Mouse (Mus musculus) kidney, embryonic 14.5 days (tissue): ENCODE data around the gene Azin2. TPM values are rescaled to one million over a fixed set of nuclear protein-coding genes. Genes with fewer than 3 reads are reported as not detected.

Experiments
- ATAC-seq: fragments of 200-750 bp; cut with Nextera tagmentation; 2 replicates; pipeline ENCODE4 v1.8.0; 2017; ENCODE audit warnings: moderate number of reproducible peaks, mild to moderate bottlenecking, moderate TSS enrichment, moderate library complexity; ENCODE audit not compliant: low FRiP score, low TSS enrichment
- H3K27ac ChIP-seq: fragments of 300-500 bp; sonication (generic); 2 replicates; pipeline ENCODE4 v1.5.1; 2014; ENCODE audit warnings: low read depth, mild to moderate bottlenecking, low read length, moderate library complexity, mixed read lengths
- H3K27me3 ChIP-seq: fragments of 300-500 bp; sonication (generic); 2 replicates; pipeline ENCODE4 v1.6.1; 2014; ENCODE audit warnings: mild to moderate bottlenecking, low read length; ENCODE audit not compliant: control insufficient read depth, insufficient read depth
- H3K36me3 ChIP-seq: fragments of 300-500 bp; sonication (generic); 2 replicates; pipeline ENCODE4 v1.6.1; 2014; ENCODE audit warnings: low read length, mixed read lengths; ENCODE audit not compliant: control insufficient read depth, insufficient read depth
- H3K4me1 ChIP-seq: fragments of 300-500 bp; sonication (generic); 2 replicates; pipeline ENCODE4 v1.6.1; 2014; ENCODE audit warnings: low read length, mixed read lengths; ENCODE audit not compliant: control insufficient read depth, insufficient read depth
- H3K4me2 ChIP-seq: fragments of 300-500 bp; sonication (generic); replicated peaks from 2 replicates; pipeline ENCODE4 v1.6.1; 2014; ENCODE audit warnings: low read depth, mild to moderate bottlenecking, low read length
- H3K4me3 ChIP-seq: fragments of 300-500 bp; sonication (generic); 2 replicates; pipeline ENCODE4 v1.5.1; 2014; ENCODE audit warnings: mild to moderate bottlenecking, low read length
- H3K9ac ChIP-seq: fragments of 300-500 bp; sonication (generic); 2 replicates; pipeline ENCODE4 v1.6.1; 2014; ENCODE audit warnings: low read depth, mild to moderate bottlenecking, low read length, moderate library complexity
- H3K9me3 ChIP-seq: fragments of 300-500 bp; sonication (generic); 2 replicates; pipeline ENCODE4 v1.6.1; 2016; ENCODE audit warnings: low read length; ENCODE audit not compliant: control insufficient read depth
- WGBS: fragments of 180-500 bp; shearing (Covaris S2); extraction: QIAGEN DNeasy Blood & Tissue Kit; methylation state at CpG from one replicate; pipeline ENCODE4 v1.1.7; 2014; 5-methylcytosine and 5-hydroxymethylcytosine counted together
- polyA plus RNA-seq: library from polyadenylated mRNA; unstranded; fragments of >200 nt; fragmentation: Nextera tagmentation; extraction: Ambion mirVana; gene quantifications from 2 replicates; pipeline ENCODE4 v1.2.1, GENCODE M21; 2014

Azin2 gene
- polyA plus RNA-seq, 1 experiment from 2014 or later, result 17.0 TPM

DNA sequence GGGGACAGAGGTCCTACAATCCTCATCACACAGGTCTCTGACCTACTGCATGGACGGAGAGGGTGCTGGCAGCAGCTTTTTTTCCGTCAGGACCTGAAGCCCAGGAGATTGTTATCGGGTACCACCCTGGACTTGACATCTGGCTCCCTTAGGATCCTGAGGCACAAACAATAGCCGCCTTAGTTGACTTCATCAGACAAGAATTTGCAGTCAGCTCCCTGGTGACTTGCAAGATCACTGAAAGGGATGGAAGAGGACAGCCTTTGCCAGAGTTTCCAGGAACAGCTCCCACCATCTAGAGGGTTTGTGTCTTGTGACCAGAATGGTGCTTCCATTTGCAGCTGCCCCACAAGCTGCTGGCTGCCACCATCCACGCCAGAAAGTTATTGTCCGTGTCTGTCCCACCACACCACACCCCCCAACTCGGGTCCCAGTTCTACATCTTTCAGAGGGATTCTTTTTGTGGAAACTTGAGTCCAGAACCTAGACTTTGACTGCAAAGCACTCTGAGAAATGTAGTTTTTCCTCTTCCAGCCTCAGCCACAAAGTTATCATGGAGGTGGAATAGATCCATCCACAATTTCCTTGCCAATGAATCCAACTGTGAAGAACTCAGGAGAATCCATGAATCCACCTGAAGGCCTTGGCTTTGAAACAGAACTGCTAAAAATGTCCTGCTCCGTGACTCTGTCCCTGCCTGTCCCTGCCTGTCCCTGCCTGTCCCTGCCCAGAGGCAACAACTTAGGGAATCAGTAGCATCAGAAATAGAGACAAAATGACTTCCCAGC, 51.8 kb downstream of the Azin2 start:
- 85% methylated on average over 8 of the region's 8 CpGs for WGBS
- no peak overlapping the region for H3K9ac ChIP-seq
- H3K27ac ChIP-seq, result no peak overlapping the region
- H3K36me3 ChIP-seq, result peaks cover 14% of the 10 kb centered on the region
- peaks cover 9% of the 10 kb centered on the region for H3K4me1 ChIP-seq
- no peak overlapping the region for H3K4me2 ChIP-seq
- no peaks in the 10 kb centered on the region for H3K9me3 ChIP-seq
- no peak for ATAC-seq
- no peak overlapping the region for H3K4me3 ChIP-seq
- no peaks in the 10 kb centered on the region for H3K27me3 ChIP-seq

DNA sequence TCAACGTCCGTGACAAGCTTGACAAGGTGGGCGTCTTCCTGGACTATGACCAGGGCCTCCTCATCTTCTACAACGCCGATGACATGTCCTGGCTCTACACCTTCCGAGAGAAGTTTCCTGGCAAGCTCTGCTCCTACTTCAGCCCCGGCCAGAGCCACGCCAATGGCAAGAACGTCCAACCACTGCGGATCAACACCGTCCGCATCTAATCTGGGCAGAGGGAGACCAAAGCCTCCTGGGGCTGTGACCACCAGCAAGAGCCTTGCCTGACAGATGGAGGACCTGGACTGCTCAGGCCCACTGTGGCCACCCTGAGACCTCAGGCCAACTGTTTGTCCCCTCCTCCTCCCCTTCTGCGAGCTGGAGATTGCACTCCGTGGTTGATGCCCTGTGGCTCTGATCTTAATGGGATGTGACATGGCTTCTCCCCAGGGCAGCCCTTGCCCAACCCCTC, 52.8 kb downstream of the Azin2 start:
- H3K4me3 ChIP-seq, result no peak overlapping the region
- 86% methylated on average over 14 of the region's 14 CpGs for WGBS
- H3K4me2 ChIP-seq, result no peak overlapping the region
- no peaks in the 10 kb centered on the region for H3K27me3 ChIP-seq
- H3K9me3 ChIP-seq, result no peaks in the 10 kb centered on the region
- ATAC-seq, result no peak
- H3K9ac ChIP-seq, result no peak overlapping the region
- peaks cover 19% of the 10 kb centered on the region for H3K4me1 ChIP-seq
- H3K27ac ChIP-seq, result no peak overlapping the region
- peaks cover 14% of the 10 kb centered on the region for H3K36me3 ChIP-seq

DNA sequence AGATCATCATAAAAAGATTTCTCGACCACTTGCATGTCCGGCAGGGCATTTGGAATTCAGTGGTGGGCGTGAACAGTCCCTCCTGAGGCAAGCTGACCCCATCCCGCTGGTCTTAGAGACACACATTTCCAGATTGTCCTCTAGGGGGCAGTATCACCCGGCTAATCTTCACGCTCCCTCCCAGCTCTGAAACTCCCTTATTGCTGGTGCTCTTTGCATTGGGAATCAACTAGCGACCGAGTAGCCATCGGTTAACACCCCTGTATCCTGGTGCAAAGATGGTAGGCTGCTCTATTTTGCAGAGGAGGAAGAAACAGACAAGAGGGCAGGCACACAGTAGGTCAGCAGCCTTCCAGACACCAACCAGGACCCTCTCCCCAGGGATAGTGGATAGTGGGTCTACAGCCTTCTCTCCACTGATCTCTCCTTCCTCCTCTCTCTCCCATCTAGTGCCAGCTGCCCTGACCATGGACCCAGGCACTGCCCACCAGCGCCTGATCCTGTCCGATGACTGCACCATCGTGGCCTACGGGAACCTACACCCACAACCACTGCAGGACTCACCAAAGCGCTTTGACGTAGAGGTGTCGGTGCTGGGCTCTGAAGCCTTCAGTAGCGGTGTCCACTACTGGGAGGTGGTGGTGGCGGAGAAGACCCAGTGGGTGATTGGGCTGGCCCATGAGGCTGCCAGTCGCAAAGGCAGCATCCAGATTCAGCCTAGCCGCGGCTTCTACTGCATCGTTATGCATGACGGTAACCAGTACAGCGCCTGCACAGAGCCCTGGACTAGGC, 53.5 kb downstream of the Azin2 start:
- Histone ChIP-seq H3K9me3 (no peaks in the 10 kb centered on the region), H3K36me3 (peaks cover 14% of the 10 kb centered on the region), H3K4me1 (peaks cover 25% of the 10 kb centered on the region), H3K27ac (no peak overlapping the region), H3K4me3 (no peak overlapping the region), H3K27me3 (no peaks in the 10 kb centered on the region), H3K9ac (no peak overlapping the region), H3K4me2 (no peak overlapping the region)
- 64% methylated on average over 24 of the region's 24 CpGs for WGBS
- no peak for ATAC-seq

DNA sequence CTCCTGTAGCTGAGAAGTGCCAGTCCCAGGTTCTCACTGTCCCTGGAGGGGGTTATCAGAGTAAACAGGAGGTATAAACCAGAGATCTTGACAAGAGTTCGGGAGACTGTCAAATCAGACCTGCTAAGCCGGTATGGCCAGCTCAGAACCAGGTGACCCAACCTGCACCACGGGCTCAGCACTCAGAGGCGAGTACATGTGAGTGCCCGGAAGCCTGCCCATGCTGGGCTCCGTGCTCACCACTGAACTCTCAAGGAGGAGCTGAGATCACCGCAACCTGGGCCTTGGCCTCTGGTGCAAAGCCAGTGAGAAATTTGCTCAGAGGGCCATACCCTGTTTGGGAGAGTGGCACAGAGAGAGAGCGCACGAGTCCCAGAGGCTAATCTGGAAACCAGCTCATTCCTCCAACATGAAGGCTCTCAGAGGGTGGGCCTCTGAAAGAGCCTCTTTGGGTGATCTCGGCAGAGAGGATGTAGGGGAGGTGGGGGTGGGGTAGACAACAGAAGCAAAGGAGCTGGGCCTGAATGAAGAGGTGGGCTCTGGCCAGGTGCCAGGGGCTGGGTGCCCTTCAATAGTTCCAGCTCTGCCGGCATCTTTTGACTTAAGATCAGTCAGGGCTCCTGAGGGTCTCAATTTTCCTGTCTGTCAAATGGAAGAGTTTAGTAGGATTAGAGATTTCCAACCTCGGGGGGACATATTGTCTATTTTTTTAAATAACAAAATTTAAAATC, 54.8 kb downstream of the Azin2 start:
- H3K9ac ChIP-seq, result peak overlapping the region; percentile 18; the same call in 1 of the 2 replicates
- H3K9me3 ChIP-seq, result no peaks in the 10 kb centered on the region
- H3K27me3 ChIP-seq, result no peaks in the 10 kb centered on the region
- peaks cover 30% of the 10 kb centered on the region for H3K4me1 ChIP-seq
- ATAC-seq, result no peak
- no peak overlapping the region for H3K4me2 ChIP-seq
- H3K4me3 ChIP-seq, result no peak overlapping the region
- H3K27ac ChIP-seq, result peak overlapping the region; percentile 62; the same call in 1 of the 2 replicates
- peaks cover 15% of the 10 kb centered on the region for H3K36me3 ChIP-seq
- WGBS, result 64% methylated on average over 12 of the region's 12 CpGs

DNA sequence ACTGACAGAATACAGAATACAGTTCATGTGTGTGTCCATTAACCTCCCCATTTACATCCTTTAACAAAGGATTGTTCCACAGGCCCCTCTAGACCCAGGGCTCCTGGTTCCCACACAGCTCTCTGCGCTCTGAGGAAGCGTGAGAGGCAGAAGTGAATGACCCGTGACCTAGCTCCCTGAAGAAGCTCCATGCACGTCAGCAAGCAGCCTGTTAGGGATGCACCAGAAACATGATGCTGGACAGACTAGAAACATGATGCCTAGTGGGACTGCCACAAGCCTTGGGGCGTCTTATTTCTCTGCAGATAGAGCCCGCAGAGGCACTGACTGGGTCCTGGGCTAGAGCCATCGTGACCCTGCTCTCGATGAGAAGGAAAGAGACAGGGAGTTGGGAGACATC, 55.5 kb downstream of the Azin2 start:
- H3K4me3 ChIP-seq, result no peak overlapping the region
- peaks cover 18% of the 10 kb centered on the region for H3K36me3 ChIP-seq
- H3K9ac ChIP-seq, result peak overlapping the region; percentile 18
- peaks cover 30% of the 10 kb centered on the region for H3K4me1 ChIP-seq
- peak overlapping the region; percentile 62; the same call in 1 of the 2 replicates for H3K27ac ChIP-seq
- no peaks in the 10 kb centered on the region for H3K27me3 ChIP-seq
- no peaks in the 10 kb centered on the region for H3K9me3 ChIP-seq
- 31% methylated on average over 8 of the region's 8 CpGs for WGBS
- ATAC-seq, result peak; percentile 79
- no peak overlapping the region for H3K4me2 ChIP-seq

DNA sequence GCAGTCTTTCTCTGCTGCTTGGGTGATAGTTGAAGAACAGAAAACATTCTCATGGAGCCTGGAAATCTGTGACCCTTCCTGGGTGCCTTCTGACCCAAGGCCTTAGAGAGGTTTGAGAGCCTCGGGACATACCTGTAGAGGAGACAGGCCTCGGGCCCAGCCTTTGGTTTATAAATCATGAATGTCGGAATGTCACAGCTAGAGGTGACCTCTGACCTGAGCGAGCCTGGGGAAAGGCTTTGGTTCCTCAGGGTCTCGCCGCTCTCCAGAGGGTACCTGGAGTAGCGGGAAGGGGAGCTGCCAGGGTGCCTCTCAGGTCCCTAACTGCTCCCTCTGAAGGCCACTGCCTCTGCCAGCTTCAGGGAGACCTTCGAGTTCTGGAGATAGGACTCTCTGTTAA, 57.0 kb downstream of the Azin2 start:
- Histone ChIP-seq H3K9ac (no peak overlapping the region), H3K36me3 (peaks cover 17% of the 10 kb centered on the region), H3K27ac (peak overlapping the region; percentile 62; the same call in 1 of the 2 replicates), H3K4me3 (no peak overlapping the region), H3K4me1 (peaks cover 34% of the 10 kb centered on the region), H3K27me3 (no peaks in the 10 kb centered on the region), H3K9me3 (no peaks in the 10 kb centered on the region), H3K4me2 (no peak overlapping the region)
- WGBS, result 22% methylated on average over 8 of the region's 8 CpGs
- ATAC-seq, result 0 out of 2 replicates have a peak, but pooled peaks have one; percentile 9

DNA sequence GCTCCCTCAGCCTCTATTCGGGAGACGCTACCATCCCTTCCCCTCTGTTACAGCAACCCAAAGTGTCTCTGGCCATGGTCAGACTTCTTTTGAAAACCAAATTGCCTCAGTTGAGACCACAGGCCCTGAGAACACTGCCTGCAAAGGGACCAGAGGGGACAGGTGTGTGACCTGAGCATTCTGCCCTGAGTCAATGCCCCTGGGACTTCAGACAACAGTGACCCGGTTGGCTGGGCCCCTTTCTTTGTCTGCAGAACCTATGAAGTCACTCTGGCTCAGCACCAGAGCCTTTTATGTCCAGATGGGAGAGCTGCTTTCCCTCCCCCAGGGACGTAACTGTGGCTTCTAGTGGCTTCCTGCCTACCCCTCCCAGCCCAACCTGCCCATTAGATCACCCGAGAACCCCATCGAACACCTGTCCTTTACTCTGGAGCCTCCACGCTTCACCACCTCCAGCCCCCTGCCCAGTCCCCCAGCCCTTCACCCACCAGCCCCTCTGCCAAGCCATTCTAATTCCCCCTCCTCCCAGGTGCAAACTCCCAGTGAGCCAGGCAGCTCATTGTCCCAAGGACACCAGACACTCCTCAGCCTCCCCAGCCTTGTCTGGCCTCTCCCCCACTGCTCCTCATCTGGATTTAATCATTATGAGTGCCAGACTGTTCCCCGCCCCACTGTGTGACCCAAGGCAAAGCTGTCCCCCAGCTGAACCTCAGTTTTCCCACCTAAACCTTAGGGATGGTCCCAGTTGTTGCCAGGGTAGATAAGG, 58.0 kb downstream of the Azin2 start:
- Histone ChIP-seq H3K4me1 (peaks cover 44% of the 10 kb centered on the region), H3K4me3 (no peak overlapping the region), H3K4me2 (no peak overlapping the region), H3K27me3 (no peaks in the 10 kb centered on the region), H3K9me3 (no peaks in the 10 kb centered on the region), H3K27ac (peak overlapping the region; percentile 62), H3K9ac (no peak overlapping the region), H3K36me3 (peaks cover 7% of the 10 kb centered on the region)
- peak; percentile 48 for ATAC-seq
- 38% methylated on average over 8 of the region's 8 CpGs for WGBS

DNA sequence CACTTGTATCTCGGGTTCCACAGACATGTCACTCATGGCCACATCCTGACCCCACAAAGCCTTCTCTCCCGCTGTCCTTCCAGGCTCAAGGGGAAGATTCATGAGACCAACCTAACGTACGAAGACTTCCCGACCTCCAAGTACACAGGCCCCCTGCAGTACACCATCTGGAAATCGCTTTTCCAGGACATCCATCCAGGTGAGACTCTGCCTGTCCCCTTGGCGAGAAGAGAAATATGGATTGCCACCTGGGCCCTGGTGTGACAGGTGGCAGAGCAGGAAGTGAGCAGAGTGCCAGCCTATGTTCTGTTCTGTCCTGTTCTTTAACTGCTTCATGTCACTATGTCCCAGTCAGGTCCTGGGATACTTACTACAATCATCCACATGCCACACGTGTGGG, 59.9 kb downstream of the Azin2 start:
- H3K36me3 ChIP-seq, result peaks cover 4% of the 10 kb centered on the region
- no peak overlapping the region for H3K9ac ChIP-seq
- H3K9me3 ChIP-seq, result no peaks in the 10 kb centered on the region
- no peaks in the 10 kb centered on the region for H3K27me3 ChIP-seq
- no peak overlapping the region for H3K4me2 ChIP-seq
- 79% methylated on average over 8 of the region's 8 CpGs for WGBS
- H3K4me1 ChIP-seq, result peaks cover 61% of the 10 kb centered on the region
- H3K27ac ChIP-seq, result no peak overlapping the region
- no peak overlapping the region for H3K4me3 ChIP-seq
- no peak for ATAC-seq
